11 mouse cellular contexts compared by ENCODE assay signal in genomic region chr4:150869276-150870197, GRCm38 (mm10). TPM values are rescaled to one million over a fixed set of nuclear protein-coding genes. Genes with fewer than 3 reads are reported as not detected.
A peak's percentile ranks its signal among the peaks of the same experiment; 100 is the strongest.
DNase-seq lines count a peak whose midpoint lies in the region; ATAC-seq lines count a peak whose summit lies in the region.
"Had no signal": no experiment of that assay in that cellular context is flagged by ENCODE, and none has a peak within 500 bp of the region (broad histone marks: within the 10 kb centered on the region; RNA-seq: fewer than 3 reads in every experiment).

No protein-coding gene starts in this region.

- peaks cover 21% of the 10 kb centered on the region for H3K4me1 ChIP-seq in liver, embryonic 13.5 days (replicated peaks)
- peaks cover 25% of the 10 kb centered on the region for H3K4me1 ChIP-seq in liver, embryonic 12.5 days
- H3K4me1 ChIP-seq in heart, embryonic 16.5 days (ENCODE audit: control insufficient read depth, insufficient read depth, low read length): peaks cover 28% of the 10 kb centered on the region
- peaks cover 34% of the 10 kb centered on the region for H3K4me1 ChIP-seq in stomach, embryonic 16.5 days (ENCODE audit: control insufficient read depth, insufficient read depth, low read length)
- H3K4me1 ChIP-seq in intestine, embryonic 16.5 days (ENCODE audit: control insufficient read depth, insufficient read depth, low read length): peaks cover 19% of the 10 kb centered on the region

- H3K27me3 ChIP-seq in liver, embryonic 13.5 days: no peaks in the 10 kb centered on the region
- no peaks in the 10 kb centered on the region for H3K27me3 ChIP-seq in liver, embryonic 12.5 days (replicated peaks)
- no peaks in the 10 kb centered on the region for H3K27me3 ChIP-seq in heart, embryonic 16.5 days (ENCODE audit: control insufficient read depth, insufficient read depth, low read length)
- no peaks in the 10 kb centered on the region for H3K27me3 ChIP-seq in stomach, embryonic 16.5 days (ENCODE audit: control insufficient read depth, insufficient read depth, low read length)
- H3K27me3 ChIP-seq in intestine, embryonic 16.5 days (replicated peaks; ENCODE audit: control insufficient read depth, insufficient read depth, low read length): no peaks in the 10 kb centered on the region
- H3K27me3 ChIP-seq: midbrain, embryonic 12.5 days had no signal

- H3K4me3 ChIP-seq in liver, embryonic 13.5 days (replicated peaks): no peak overlapping the region
- no peak overlapping the region for H3K4me3 ChIP-seq in liver, embryonic 12.5 days
- no peak overlapping the region for H3K4me3 ChIP-seq in heart, embryonic 16.5 days (ENCODE audit: low read length)
- H3K4me3 ChIP-seq in stomach, embryonic 16.5 days (replicated peaks; ENCODE audit: low read length): no peak overlapping the region
- no peak overlapping the region for H3K4me3 ChIP-seq in intestine, embryonic 16.5 days (ENCODE audit: low read length)
- H3K4me3 ChIP-seq: erythroblast, embryonic 14.5 days; midbrain, embryonic 12.5 days had no signal

- 45% methylated on average over 17 of the region's 17 CpGs for WGBS in liver, embryonic 13.5 days (ENCODE audit: insufficient replicate concordance)
- 51% methylated on average over 17 of the region's 17 CpGs for WGBS in liver, embryonic 12.5 days (ENCODE audit: insufficient replicate concordance)
- 51% methylated on average over 17 of the region's 17 CpGs for WGBS in heart, embryonic 16.5 days
- 51% methylated on average over 17 of the region's 17 CpGs for WGBS in stomach, embryonic 16.5 days
- WGBS in intestine, embryonic 16.5 days: 55% methylated on average over 17 of the region's 17 CpGs

- H3K9ac ChIP-seq in liver, embryonic 13.5 days: 0 out of 2 replicates have a peak overlapping the region, but pooled peaks have one; percentile 2
- no peak overlapping the region for H3K9ac ChIP-seq in liver, embryonic 12.5 days
- 0 out of 2 replicates have a peak overlapping the region, but pooled peaks have one; percentile 21 for H3K9ac ChIP-seq in heart, embryonic 16.5 days (ENCODE audit: low read length)
- 0 out of 2 replicates have a peak overlapping the region, but pooled peaks have one; percentile 13 for H3K9ac ChIP-seq in stomach, embryonic 16.5 days (ENCODE audit: low read length)
- H3K9ac ChIP-seq in intestine, embryonic 16.5 days (ENCODE audit: low read depth, low read length): no peak overlapping the region
- H3K9ac ChIP-seq: midbrain, embryonic 12.5 days had no signal

- ATAC-seq in liver, embryonic 13.5 days (ENCODE audit: low read depth): no peak
- no peak for ATAC-seq in liver, embryonic 12.5 days
- no peak for ATAC-seq in heart, embryonic 16.5 days (replicated peaks; ENCODE audit: extremely low read depth, insufficient read depth, low FRiP score)
- no peak for ATAC-seq in stomach, embryonic 16.5 days (ENCODE audit: insufficient read depth, low FRiP score)
- no peak for ATAC-seq in intestine, embryonic 16.5 days

- peak; percentile 28 to 43 for DNase-seq in heart, adult 18-20 months
- DNase-seq in heart, adult 8-10 months (ENCODE audit: low spot score): no peak
- DNase-seq in liver, embryonic 13.5 days: no peak
- no peak for DNase-seq in frontal cortex, postnatal 36 days (ENCODE audit: low spot score in 2 of 2)
- DNase-seq: cerebellum, adult 11-12 months had no signal

- H3K9me3 ChIP-seq in liver, embryonic 13.5 days (replicated peaks): no peaks in the 10 kb centered on the region
- H3K9me3 ChIP-seq in liver, embryonic 12.5 days (replicated peaks): no peaks in the 10 kb centered on the region
- H3K9me3 ChIP-seq in heart, embryonic 16.5 days (replicated peaks; ENCODE audit: control insufficient read depth, low read length): no peaks in the 10 kb centered on the region
- H3K9me3 ChIP-seq in stomach, embryonic 16.5 days (replicated peaks; ENCODE audit: control insufficient read depth, low read length): no peaks in the 10 kb centered on the region
- H3K9me3 ChIP-seq in intestine, embryonic 16.5 days (ENCODE audit: control insufficient read depth, low read length): no peaks in the 10 kb centered on the region
- H3K9me3 ChIP-seq: midbrain, embryonic 12.5 days had no signal

- H3K36me3 ChIP-seq in liver, embryonic 13.5 days: peaks cover 17% of the 10 kb centered on the region
- H3K36me3 ChIP-seq in liver, embryonic 12.5 days: peaks cover 33% of the 10 kb centered on the region
- peaks cover 12% of the 10 kb centered on the region for H3K36me3 ChIP-seq in heart, embryonic 16.5 days (ENCODE audit: control insufficient read depth, insufficient read depth)
- H3K36me3 ChIP-seq in stomach, embryonic 16.5 days (ENCODE audit: control insufficient read depth, insufficient read depth, low read length): peaks cover 13% of the 10 kb centered on the region; the same call in 1 of the 2 replicates
- peaks cover 6% of the 10 kb centered on the region; the same call in 1 of the 2 replicates for H3K36me3 ChIP-seq in intestine, embryonic 16.5 days (ENCODE audit: control insufficient read depth, insufficient read depth, low read length)

- H3K4me2 ChIP-seq in liver, embryonic 13.5 days: no peak overlapping the region
- H3K4me2 ChIP-seq in liver, embryonic 12.5 days: no peak overlapping the region
- H3K4me2 ChIP-seq in heart, embryonic 16.5 days (ENCODE audit: low read depth, low read length): no peak overlapping the region
- no peak overlapping the region for H3K4me2 ChIP-seq in stomach, embryonic 16.5 days (ENCODE audit: low read depth, low read length)
- no peak overlapping the region for H3K4me2 ChIP-seq in intestine, embryonic 16.5 days (ENCODE audit: low read depth, low read length)
- H3K4me2 ChIP-seq: midbrain, embryonic 12.5 days had no signal

- no peak overlapping the region for H3K27ac ChIP-seq in liver, embryonic 13.5 days
- H3K27ac ChIP-seq in liver, embryonic 12.5 days: no peak overlapping the region
- H3K27ac ChIP-seq in heart, embryonic 16.5 days (ENCODE audit: low read length): peak overlapping the region; percentile 35; the same call in 1 of the 2 replicates
- H3K27ac ChIP-seq in stomach, embryonic 16.5 days (ENCODE audit: low read length): peak overlapping the region; percentile 92
- no peak overlapping the region for H3K27ac ChIP-seq in intestine, embryonic 16.5 days (ENCODE audit: low read length)
- H3K27ac ChIP-seq: midbrain, embryonic 12.5 days had no signal

RNA-seq across cellular contexts. Expression of gene Errfi1, which starts 15.8 kb away (rescaled TPM):
- 10 to 100 TPM; 26.7 to 29.9 TPM for total RNA-seq in heart, adult 18-20 months (2021)
- 10 to 100 TPM in 2 of 4 experiments, 1 to 10 TPM in 2; 8.5 to 23.4 (median 11.4) TPM for total RNA-seq in heart, adult 8-10 months (2022)
- 12.8 and 15.4 TPM in 2 replicates for polyA plus RNA-seq in liver, embryonic 13.5 days (2015; fragmentation: Nextera tagmentation; extraction: Ambion mirVana)
- polyA plus RNA-seq in liver, embryonic 12.5 days (2016; fragmentation: Nextera tagmentation; extraction: Ambion mirVana): 14.7 and 14.9 TPM in 2 replicates
- polyA plus RNA-seq in heart, embryonic 16.5 days (2015; fragmentation: Nextera tagmentation; extraction: Ambion mirVana): 12.8 and 13.9 TPM in 2 replicates
- polyA plus RNA-seq in stomach, embryonic 16.5 days (2015; fragmentation: Nextera tagmentation; extraction: Ambion mirVana): 29.4 and 30.8 TPM in 2 replicates
- polyA plus RNA-seq in intestine, embryonic 16.5 days (2015; fragmentation: Nextera tagmentation; extraction: Ambion mirVana): 28.0 and 28.2 TPM in 2 replicates
- polyA plus RNA-seq: erythroblast, embryonic 14.5 days had no signal

RNA-seq across cellular contexts. Expression of gene Park7, which starts 44.7 kb away (rescaled TPM):
- 100 to 1,000 TPM; 270 to 278 TPM for total RNA-seq in heart, adult 18-20 months (2021)
- 100 to 1,000 TPM; 275 to 312 (median 290) TPM for total RNA-seq in heart, adult 8-10 months (2022)
- polyA plus RNA-seq in liver, embryonic 13.5 days (2015; fragmentation: Nextera tagmentation; extraction: Ambion mirVana): 302 and 304 TPM in 2 replicates
- polyA plus RNA-seq in liver, embryonic 12.5 days (2016; fragmentation: Nextera tagmentation; extraction: Ambion mirVana): 326 and 344 TPM in 2 replicates
- 331 and 367 TPM in 2 replicates for polyA plus RNA-seq in heart, embryonic 16.5 days (2015; fragmentation: Nextera tagmentation; extraction: Ambion mirVana)
- polyA plus RNA-seq in stomach, embryonic 16.5 days (2015; fragmentation: Nextera tagmentation; extraction: Ambion mirVana): 362 and 368 TPM in 2 replicates
- 390 and 416 TPM in 2 replicates for polyA plus RNA-seq in intestine, embryonic 16.5 days (2015; fragmentation: Nextera tagmentation; extraction: Ambion mirVana)

RNA-seq across cellular contexts. Expression of gene Tnfrsf9, which starts 44.8 kb away (rescaled TPM):
- total RNA-seq in heart, adult 18-20 months (2021): under 1 TPM; 0.12 to 0.46 TPM
- total RNA-seq in heart, adult 8-10 months (2022): under 1 TPM; 0.12 to 0.29 (median 0.22) TPM
- 0.17 and 0.20 TPM in 2 replicates for polyA plus RNA-seq in liver, embryonic 13.5 days (2015; fragmentation: Nextera tagmentation; extraction: Ambion mirVana)
- 0.12 TPM in 1 of 2 replicates, not detected in the other for polyA plus RNA-seq in liver, embryonic 12.5 days (2016; fragmentation: Nextera tagmentation; extraction: Ambion mirVana)
- 2.7 and 2.9 TPM in 2 replicates for polyA plus RNA-seq in heart, embryonic 16.5 days (2015; fragmentation: Nextera tagmentation; extraction: Ambion mirVana)
- polyA plus RNA-seq in stomach, embryonic 16.5 days (2015; fragmentation: Nextera tagmentation; extraction: Ambion mirVana): 0.84 and 1.3 TPM in 2 replicates
- polyA plus RNA-seq in intestine, embryonic 16.5 days (2015; fragmentation: Nextera tagmentation; extraction: Ambion mirVana): 2.4 and 2.5 TPM in 2 replicates
- polyA plus RNA-seq: erythroblast, embryonic 14.5 days had no signal

Comparison
In these comparisons a context has a peak if more than half of its experiments do, and no peak if none do; other contexts are left out.
1. DNase-seq: peak in heart, adult 18-20 months (2 of 2); none in heart, adult 8-10 months (single experiment), liver, embryonic 13.5 days (single experiment) and frontal cortex, postnatal 36 days (0 of 2).
2. H3K9ac ChIP-seq: peak in liver, embryonic 13.5 days (single experiment), heart, embryonic 16.5 days (single experiment) and stomach, embryonic 16.5 days (single experiment); none in liver, embryonic 12.5 days (single experiment) and intestine, embryonic 16.5 days (single experiment).
3. H3K27ac ChIP-seq: peak in heart, embryonic 16.5 days (single experiment) and stomach, embryonic 16.5 days (single experiment); none in liver, embryonic 13.5 days (single experiment), liver, embryonic 12.5 days (single experiment) and intestine, embryonic 16.5 days (single experiment).